Mouse (Mus musculus) forebrain, embryonic 16.5 days (tissue): Measurements from ENCODE around the gene Luzp1. TPM values are rescaled to one million over a fixed set of nuclear protein-coding genes. Genes with fewer than 3 reads are reported as not detected.

ENCODE experiments used
- ATAC-seq: fragments of 200-750 bp; cut with Nextera tagmentation; 2 replicates; pipeline ENCODE4 v1.8.0; 2017; ENCODE audit warnings: mild to moderate bottlenecking, moderate library complexity
- H3K27ac ChIP-seq: fragments of 300-500 bp; sonication (generic); 2 replicates; pipeline ENCODE4 v1.5.1; 2014; ENCODE audit warnings: low read length, control low read depth
- H3K27me3 ChIP-seq: fragments of 300-500 bp; sonication (generic); replicated peaks from 2 replicates; pipeline ENCODE4 v1.6.1; 2014; ENCODE audit warnings: low read length; ENCODE audit not compliant: control insufficient read depth, insufficient read depth
- H3K36me3 ChIP-seq: fragments of 300-500 bp; sonication (generic); 2 replicates; pipeline ENCODE4 v1.6.1; 2014; ENCODE audit not compliant: control insufficient read depth, insufficient read depth
- H3K4me1 ChIP-seq: fragments of 300-500 bp; sonication (generic); replicated peaks from 2 replicates; pipeline ENCODE4 v1.6.1; 2014; ENCODE audit warnings: low read length; ENCODE audit not compliant: control insufficient read depth, insufficient read depth
- H3K4me2 ChIP-seq: fragments of 300-500 bp; sonication (generic); 2 replicates; pipeline ENCODE4 v1.6.1; 2014; ENCODE audit warnings: mild to moderate bottlenecking, low read length, control low read depth
- H3K4me3 ChIP-seq: fragments of 300-500 bp; sonication (generic); replicated peaks from 2 replicates; pipeline ENCODE4 v1.5.1; 2014; ENCODE audit warnings: mild to moderate bottlenecking, low read length, control low read depth
- H3K9ac ChIP-seq: fragments of 300-500 bp; sonication (generic); replicated peaks from 2 replicates; pipeline ENCODE4 v1.6.1; 2014; ENCODE audit warnings: low read depth, low read length, control low read depth
- H3K9me3 ChIP-seq: fragments of 300-500 bp; sonication (generic); 2 replicates; pipeline ENCODE4 v1.6.1; 2016; ENCODE audit warnings: low read length; ENCODE audit not compliant: control insufficient read depth
- WGBS: fragments of 180-500 bp; shearing (Covaris S2); extraction: QIAGEN DNeasy Blood & Tissue Kit; methylation state at CpG from one replicate; pipeline ENCODE4 v1.1.7; 2014; 5-methylcytosine and 5-hydroxymethylcytosine counted together
- polyA plus RNA-seq: library from polyadenylated mRNA; unstranded; fragments of >200 nt; fragmentation: Nextera tagmentation; extraction: Ambion mirVana; gene quantifications from 2 replicates; pipeline ENCODE4 v1.2.1, GENCODE M21; 2015

Gene Luzp1
- polyA plus RNA-seq, 1 experiment from 2014 or later = 51.5 TPM

- Histone ChIP-seq H3K9ac (no peak overlapping the region), H3K9me3 (no peaks in the 10 kb centered on the region), H3K36me3 (peaks cover 41% of the 10 kb centered on the region), H3K27ac (no peak overlapping the region), H3K27me3 (no peaks in the 10 kb centered on the region), H3K4me2 (no peak overlapping the region), H3K4me1 (peaks cover 3% of the 10 kb centered on the region; the same call in 1 of the 2 replicates), H3K4me3 (no peak overlapping the region)
- WGBS = 92% methylated on average over 2 of the region's 2 CpGs
- ATAC-seq = no peak
These were observed 90.1 kb downstream of the Luzp1 start for GRCm38 (mm10) chr4:136559690-136560089.

GRCm38 (mm10) chr4:136560270-136560991, 90.9 kb downstream of the Luzp1 start:
- Histone ChIP-seq H3K27me3 (no peaks in the 10 kb centered on the region), H3K4me1 (peaks cover 3% of the 10 kb centered on the region; the same call in 1 of the 2 replicates), H3K9ac (no peak overlapping the region), H3K4me2 (no peak overlapping the region), H3K4me3 (no peak overlapping the region), H3K9me3 (no peaks in the 10 kb centered on the region), H3K27ac (no peak overlapping the region), H3K36me3 (peaks cover 38% of the 10 kb centered on the region)
- ATAC-seq = no peak
- 89% methylated on average over 8 of the region's 8 CpGs for WGBS

GRCm38 (mm10) chr4:136562755-136563154, 93.2 kb downstream of the Luzp1 start:
- no peak for ATAC-seq

GRCm38 (mm10) chr4:136568629-136569028, 99.1 kb downstream of the Luzp1 start:
- H3K4me2 ChIP-seq = no peak overlapping the region
- peaks cover 24% of the 10 kb centered on the region for H3K36me3 ChIP-seq
- WGBS = 71% methylated on average over 3 of the region's 3 CpGs
- no peak for ATAC-seq
- H3K27me3 ChIP-seq = no peaks in the 10 kb centered on the region
- no peak overlapping the region for H3K27ac ChIP-seq
- H3K9me3 ChIP-seq = no peaks in the 10 kb centered on the region
- H3K4me3 ChIP-seq = no peak overlapping the region
- H3K4me1 ChIP-seq = no peaks in the 10 kb centered on the region
- no peak overlapping the region for H3K9ac ChIP-seq

More at GRCm38 (mm10) chr4:136562755-136563154, 93.2 kb downstream of the Luzp1 start:
- 66% methylated on average over 6 of the region's 6 CpGs for WGBS
- H3K27me3 ChIP-seq = no peaks in the 10 kb centered on the region
- peaks cover 37% of the 10 kb centered on the region for H3K36me3 ChIP-seq
- H3K27ac ChIP-seq = no peak overlapping the region
- H3K9me3 ChIP-seq = no peaks in the 10 kb centered on the region
- H3K4me2 ChIP-seq = no peak overlapping the region
- H3K9ac ChIP-seq = no peak overlapping the region
- no peak overlapping the region for H3K4me3 ChIP-seq
- peaks cover 3% of the 10 kb centered on the region; the same call in 1 of the 2 replicates for H3K4me1 ChIP-seq

GRCm38 (mm10) chr4:136569998-136570397, 100.4 kb downstream of the Luzp1 start:
- H3K27ac ChIP-seq = no peak overlapping the region
- peaks cover 24% of the 10 kb centered on the region for H3K36me3 ChIP-seq
- no peaks in the 10 kb centered on the region for H3K27me3 ChIP-seq
- H3K4me1 ChIP-seq = no peaks in the 10 kb centered on the region
- H3K4me3 ChIP-seq = no peak overlapping the region
- H3K9me3 ChIP-seq = no peaks in the 10 kb centered on the region
- no peak overlapping the region for H3K9ac ChIP-seq
- no peak overlapping the region for H3K4me2 ChIP-seq
- no peak for ATAC-seq

- Histone ChIP-seq H3K27ac (no peak overlapping the region), H3K9me3 (no peaks in the 10 kb centered on the region), H3K27me3 (no peaks in the 10 kb centered on the region), H3K4me1 (peaks cover 4% of the 10 kb centered on the region), H3K4me3 (no peak overlapping the region), H3K36me3 (no peaks in the 10 kb centered on the region), H3K4me2 (no peak overlapping the region), H3K9ac (no peak overlapping the region)
- 94% methylated on average over 3 of the region's 3 CpGs for WGBS
- no peak for ATAC-seq
These were observed 112.3 kb downstream of the Luzp1 start for GRCm38 (mm10) chr4:136581885-136582284.

- ATAC-seq = no peak
These were observed 117.8 kb downstream of the Luzp1 start for GRCm38 (mm10) chr4:136587221-136587827.

GRCm38 (mm10) chr4:136588003-136588402, 118.4 kb downstream of the Luzp1 start:
- 0 out of 2 replicates have a peak, but pooled peaks cover 3% of the 10 kb centered on the region for H3K36me3 ChIP-seq
- H3K27me3 ChIP-seq = no peaks in the 10 kb centered on the region
- H3K9me3 ChIP-seq = no peaks in the 10 kb centered on the region
- 93% methylated on average over 4 of the region's 4 CpGs for WGBS
- peaks cover 10% of the 10 kb centered on the region for H3K4me1 ChIP-seq
- no peak overlapping the region for H3K27ac ChIP-seq
- no peak overlapping the region for H3K9ac ChIP-seq
- H3K4me2 ChIP-seq = no peak overlapping the region
- no peak overlapping the region for H3K4me3 ChIP-seq
- ATAC-seq = no peak

More at GRCm38 (mm10) chr4:136587221-136587827, 117.8 kb downstream of the Luzp1 start:
- Histone ChIP-seq H3K27me3 (no peaks in the 10 kb centered on the region), H3K9ac (no peak overlapping the region), H3K4me1 (peaks cover 10% of the 10 kb centered on the region), H3K9me3 (no peaks in the 10 kb centered on the region), H3K27ac (no peak overlapping the region), H3K4me2 (no peak overlapping the region), H3K36me3 (no peaks in the 10 kb centered on the region), H3K4me3 (no peak overlapping the region)
- WGBS = 75% methylated on average over 4 of the region's 4 CpGs

GRCm38 (mm10) chr4:136592111-136592510, 122.5 kb downstream of the Luzp1 start:
- no peak overlapping the region for H3K4me3 ChIP-seq
- 0 out of 2 replicates have a peak, but pooled peaks cover 3% of the 10 kb centered on the region for H3K36me3 ChIP-seq
- no peak overlapping the region for H3K9ac ChIP-seq
- H3K27ac ChIP-seq = no peak overlapping the region
- H3K27me3 ChIP-seq = no peaks in the 10 kb centered on the region
- no peak for ATAC-seq
- peaks cover 14% of the 10 kb centered on the region for H3K4me1 ChIP-seq
- 80% methylated on average over 4 of the region's 4 CpGs for WGBS
- no peaks in the 10 kb centered on the region for H3K9me3 ChIP-seq
- H3K4me2 ChIP-seq = no peak overlapping the region
